Mouse (Mus musculus) gastrocnemius, adult 8-10 months (tissue): Measurements from ENCODE around the gene Gal3st3. TPM values are rescaled to one million over a fixed set of nuclear protein-coding genes. Genes with fewer than 3 reads are reported as not detected.

Source experiments
- DNase-seq, 2 experiments: peaks; one replicate each; pipeline ENCODE4 v3.0.0; 2022; ENCODE audit warnings: low spot score in 2 of 2
- total RNA-seq, 4 experiments: library from RNA; stranded (reverse); gene quantifications; 2 replicates each; pipeline ENCODE4 v1.2.4; 2022

Gal3st3 gene
- total RNA-seq, result under 1 TPM in 1 of 4 experiments, not detected in 3; 0.17 TPM

GRCm38 (mm10) chr19:5297903-5298800 is at the start of gene Gal3st3:
Gene Gal3st3 (plus strand): TSS chr19:5298331.
- no peak for DNase-seq

- no peak for DNase-seq
Observed at GRCm38 (mm10) chr19:5257140-5257539, 41.0 kb upstream of the Gal3st3 start.

- no peak for DNase-seq
Observed at GRCm38 (mm10) chr19:5267015-5267414, 31.1 kb upstream of the Gal3st3 start.

GRCm38 (mm10) chr19:5268017-5268416 is 30.1 kb upstream of the Gal3st3 start:
- DNase-seq, result no peak

GRCm38 (mm10) chr19:5268875-5269274 is 29.3 kb upstream of the Gal3st3 start:
- no peak for DNase-seq

GRCm38 (mm10) chr19:5269392-5269791 is 28.7 kb upstream of the Gal3st3 start:
- no peak for DNase-seq

GRCm38 (mm10) chr19:5271430-5271829 is 26.7 kb upstream of the Gal3st3 start:
- no peak for DNase-seq

- DNase-seq, result no peak
Observed at GRCm38 (mm10) chr19:5272326-5272795, 25.8 kb upstream of the Gal3st3 start.

- DNase-seq, result peak; percentile 75 to 81
Observed at GRCm38 (mm10) chr19:5272801-5273733, 25.1 kb upstream of the Gal3st3 start, which contains the start of gene Pacs1. Gene Pacs1 (minus strand): TSS chr19:5273119.

- DNase-seq, result no peak
Observed at GRCm38 (mm10) chr19:5273916-5274315, 24.2 kb upstream of the Gal3st3 start.

GRCm38 (mm10) chr19:5274641-5275040 is 23.5 kb upstream of the Gal3st3 start:
- DNase-seq, result no peak

- DNase-seq, result no peak
Observed at GRCm38 (mm10) chr19:5275736-5276135, 22.4 kb upstream of the Gal3st3 start.

GRCm38 (mm10) chr19:5276531-5276930 is 21.6 kb upstream of the Gal3st3 start:
- no peak for DNase-seq

GRCm38 (mm10) chr19:5277140-5277539 is 21.0 kb upstream of the Gal3st3 start:
- no peak for DNase-seq

- DNase-seq, result no peak
Observed at GRCm38 (mm10) chr19:5278381-5278780, 19.8 kb upstream of the Gal3st3 start.

GRCm38 (mm10) chr19:5294972-5295735 is 3.0 kb upstream of the Gal3st3 start, which contains the start of gene Sf3b2:
Gene Sf3b2 (minus strand): TSS chr19:5295455.
- DNase-seq, result peak; percentile 98

GRCm38 (mm10) chr19:5295736-5296075 is 2.4 kb upstream of the Gal3st3 start:
- DNase-seq, result no peak

GRCm38 (mm10) chr19:5296630-5297029 is 1.5 kb upstream of the Gal3st3 start:
- no peak for DNase-seq

- no peak for DNase-seq
Observed at GRCm38 (mm10) chr19:5300588-5300987, 2.5 kb downstream of the Gal3st3 start.

GRCm38 (mm10) chr19:5302455-5302854 is 4.3 kb downstream of the Gal3st3 start:
- no peak for DNase-seq

GRCm38 (mm10) chr19:5306279-5306678 is 8.1 kb downstream of the Gal3st3 start:
- no peak for DNase-seq
